Mouse (Mus musculus): Measurements from ENCODE around the gene Serpinb1b. TPM values are rescaled to one million over a fixed set of nuclear protein-coding genes. Genes with fewer than 3 reads are reported as not detected.

The Serpinb1b gene
- polyA plus RNA-seq, 1 experiment from 2014 or later: 0.96 TPM

DNA sequence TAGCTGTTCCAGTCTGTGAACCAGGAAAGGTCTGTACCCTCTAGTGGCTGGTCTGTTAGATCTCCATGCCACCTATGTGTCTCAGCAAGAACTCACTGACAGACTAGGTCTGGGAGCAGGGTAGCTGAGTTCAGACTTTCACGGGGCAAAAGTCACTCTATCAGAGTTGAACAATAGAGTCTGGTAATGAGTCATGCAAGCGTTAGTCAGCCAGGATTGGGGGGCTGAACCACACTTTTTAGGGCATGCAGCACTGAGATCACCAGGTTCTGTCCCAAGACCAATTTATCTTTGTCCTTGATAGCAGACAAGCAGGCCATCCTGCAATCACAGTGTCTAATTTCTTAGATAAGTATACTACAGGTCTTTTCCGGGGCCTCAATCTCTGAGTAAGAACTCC, 63.1 kb downstream of the Serpinb1b start:
- WGBS: 58% methylated on average over 3 of the region's 3 CpGs
- no peak overlapping the region for H3K9ac ChIP-seq (ENCODE audit: low read length)
- no peaks in the 10 kb centered on the region for H3K36me3 ChIP-seq (ENCODE audit: control insufficient read depth, insufficient read depth, low read length)
- H3K27me3 ChIP-seq (ENCODE audit: control insufficient read depth, insufficient read depth, low read length): no peaks in the 10 kb centered on the region
- H3K9me3 ChIP-seq (replicated peaks; ENCODE audit: control insufficient read depth, low read length): no peaks in the 10 kb centered on the region
- H3K4me1 ChIP-seq (ENCODE audit: control insufficient read depth, insufficient read depth, low read length): no peaks in the 10 kb centered on the region
- no peak overlapping the region for H3K4me3 ChIP-seq (replicated peaks; ENCODE audit: low read length)
- H3K27ac ChIP-seq (ENCODE audit: low read length): no peak overlapping the region
- no peak overlapping the region for H3K4me2 ChIP-seq (ENCODE audit: low read depth, low read length)
- ATAC-seq (ENCODE audit: insufficient read depth, low FRiP score): no peak

Other genes starting within 250 kb of the Serpinb1b start
- gene Serpinb1a, start 227.4 kb upstream of the Serpinb1b start, polyA plus RNA-seq (2015; fragmentation: Nextera tagmentation; extraction: Ambion mirVana): 93.0 and 101 TPM in 2 replicates
- not detected in 2 replicates for gene Serpinb1c, start 180.4 kb upstream of the Serpinb1b start, polyA plus RNA-seq (2015; fragmentation: Nextera tagmentation; extraction: Ambion mirVana)
- 4.5 and 4.8 TPM in 2 replicates for gene Serpinb6b, start 113.4 kb upstream of the Serpinb1b start, polyA plus RNA-seq (2015; fragmentation: Nextera tagmentation; extraction: Ambion mirVana)
- 9.3 and 10.3 TPM in 2 replicates for gene Serpinb9, start 75.3 kb upstream of the Serpinb1b start, polyA plus RNA-seq (2015; fragmentation: Nextera tagmentation; extraction: Ambion mirVana)
- gene Serpinb9b, start 51.2 kb upstream of the Serpinb1b start, polyA plus RNA-seq (2015; fragmentation: Nextera tagmentation; extraction: Ambion mirVana): not detected in 2 replicates
- gene Serpinb9c, start 81.2 kb downstream of the Serpinb1b start, polyA plus RNA-seq (2015; fragmentation: Nextera tagmentation; extraction: Ambion mirVana): not detected in 2 replicates
- gene Serpinb9d, start 114.4 kb downstream of the Serpinb1b start, polyA plus RNA-seq (2015; fragmentation: Nextera tagmentation; extraction: Ambion mirVana): not detected in 2 replicates
- gene Serpinb9e, start 171.0 kb downstream of the Serpinb1b start, polyA plus RNA-seq (2015; fragmentation: Nextera tagmentation; extraction: Ambion mirVana): not detected in 2 replicates
- not detected in 2 replicates for gene Serpinb9f, start 245.5 kb downstream of the Serpinb1b start, polyA plus RNA-seq (2015; fragmentation: Nextera tagmentation; extraction: Ambion mirVana)